13 mouse cellular contexts compared by ENCODE assay signal in genomic region chr6:122703251-122703650, GRCm38 (mm10). TPM values are rescaled to one million over a fixed set of nuclear protein-coding genes. Genes with fewer than 3 reads are reported as not detected.
A peak's percentile ranks its signal among the peaks of the same experiment; 100 is the strongest.
DNase-seq lines count a peak whose midpoint lies in the region; ATAC-seq and TF ChIP-seq lines count a peak whose summit lies in the region.
"Had no signal": no experiment of that assay in that cellular context is flagged by ENCODE, and none has a peak within 500 bp of the region (broad histone marks: within the 10 kb centered on the region; RNA-seq: fewer than 3 reads in every experiment).

No protein-coding gene starts in this region.

- no peak for TF ChIP-seq EP300 in ES-Bruce4 (IDR thresholded peaks at IDR 0.05; ENCODE audit: insufficient read depth, low read depth, low read length)

- WGBS in kidney, embryonic 16.5 days: 26% methylated on average over 6 of the region's 6 CpGs
- 12% methylated on average over 6 of the region's 6 CpGs for WGBS in embryonic facial prominence, embryonic 10.5 days
- 14% methylated on average over 6 of the region's 6 CpGs for WGBS in hindbrain, embryonic 16.5 days

- no peak for TF ChIP-seq CTCF in ES-Bruce4 (IDR thresholded peaks at IDR 0.05; ENCODE audit: low read depth, low read length)

- ATAC-seq in kidney, embryonic 16.5 days (ENCODE audit: low FRiP score, low TSS enrichment): no peak
- ATAC-seq in hindbrain, embryonic 16.5 days: no peak

- no peak for TF ChIP-seq POLR2A in ES-Bruce4 (IDR thresholded peaks at IDR 0.05; ENCODE audit: insufficient read depth, low read length)

- peaks cover 12% of the 10 kb centered on the region for H3K27me3 ChIP-seq in kidney, embryonic 16.5 days (ENCODE audit: insufficient read depth, low read length)
- H3K27me3 ChIP-seq in ES-Bruce4 (ENCODE audit: control insufficient read depth, insufficient read depth, low read length, poor library complexity, severe bottlenecking): no peaks in the 10 kb centered on the region
- H3K27me3 ChIP-seq in embryonic facial prominence, embryonic 10.5 days (replicated peaks; ENCODE audit: low read depth, poor library complexity, severe bottlenecking): peaks cover 32% of the 10 kb centered on the region
- peaks cover under 1% of the 10 kb centered on the region; the same call in 1 of the 2 replicates for H3K27me3 ChIP-seq in hindbrain, embryonic 16.5 days (replicated peaks; ENCODE audit: control insufficient read depth, insufficient read depth, low read length)

- no peak overlapping the region for H3K9ac ChIP-seq in kidney, embryonic 16.5 days (replicated peaks; ENCODE audit: low read length)
- H3K9ac ChIP-seq in ES-Bruce4 (ENCODE audit: low read depth, poor library complexity, severe bottlenecking): peak overlapping the region; percentile 7
- H3K9ac ChIP-seq in hindbrain, embryonic 16.5 days (ENCODE audit: low read depth, low read length): no peak overlapping the region
- H3K9ac ChIP-seq: liver, embryonic 15.5 days had no signal

- no peak overlapping the region for H3K27ac ChIP-seq in kidney, embryonic 16.5 days (ENCODE audit: low read length)
- peak overlapping the region; percentile 100 for H3K27ac ChIP-seq in ES-Bruce4 (ENCODE audit: insufficient read depth, low read length)
- H3K27ac ChIP-seq in embryonic facial prominence, embryonic 10.5 days (replicated peaks): peak overlapping the region; percentile 74; the same call in 1 of the 2 replicates
- no peak overlapping the region for H3K27ac ChIP-seq in hindbrain, embryonic 16.5 days (ENCODE audit: low read depth, low read length)
- H3K27ac ChIP-seq: liver, embryonic 15.5 days had no signal

- DNase-seq in kidney, adult 9 months: no peak
- DNase-seq in embryonic facial prominence, embryonic 10.5 days (ENCODE audit: low spot score): no peak
- DNase-seq in gastrocnemius, adult 8-10 months (ENCODE audit: low spot score in 2 of 2): no peak
- DNase-seq in frontal cortex, postnatal 10 days (ENCODE audit: low spot score in 2 of 2): no peak
- DNase-seq: cerebellum, adult 18-20 months; thymus, postnatal 25 days had no signal

- no peak overlapping the region for H3K4me3 ChIP-seq in kidney, embryonic 16.5 days (ENCODE audit: low read length)
- H3K4me3 ChIP-seq in ES-Bruce4 (ENCODE audit: low read depth, low read length): peak overlapping the region; percentile 34
- H3K4me3 ChIP-seq in embryonic facial prominence, embryonic 10.5 days: peak overlapping the region; percentile 43
- no peak overlapping the region for H3K4me3 ChIP-seq in hindbrain, embryonic 16.5 days (ENCODE audit: low read length)
- H3K4me3 ChIP-seq: liver, embryonic 15.5 days had no signal

- H3K4me1 ChIP-seq in kidney, embryonic 16.5 days (ENCODE audit: insufficient read depth, low read length): peaks cover 8% of the 10 kb centered on the region
- H3K4me1 ChIP-seq in ES-Bruce4 (ENCODE audit: control insufficient read depth, insufficient read depth, low read length): peaks cover 3% of the 10 kb centered on the region
- H3K4me1 ChIP-seq in embryonic facial prominence, embryonic 10.5 days: peaks cover 14% of the 10 kb centered on the region
- H3K4me1 ChIP-seq in hindbrain, embryonic 16.5 days (ENCODE audit: control insufficient read depth, insufficient read depth, low read depth, low read length): peaks cover 7% of the 10 kb centered on the region; the same call in 1 of the 2 replicates
- H3K4me1 ChIP-seq: liver, embryonic 15.5 days had no signal

- H3K36me3 ChIP-seq in kidney, embryonic 16.5 days (ENCODE audit: insufficient read depth, low read length): no peaks in the 10 kb centered on the region
- H3K36me3 ChIP-seq in ES-Bruce4 (ENCODE audit: control insufficient read depth, insufficient read depth, low read length, poor library complexity, severe bottlenecking): no peaks in the 10 kb centered on the region
- no peaks in the 10 kb centered on the region for H3K36me3 ChIP-seq in embryonic facial prominence, embryonic 10.5 days (replicated peaks)
- H3K36me3 ChIP-seq in hindbrain, embryonic 16.5 days (ENCODE audit: control insufficient read depth, insufficient read depth, low read length): no peaks in the 10 kb centered on the region
- H3K36me3 ChIP-seq: liver, embryonic 15.5 days had no signal

- peak overlapping the region; percentile 59 for H3K4me2 ChIP-seq in kidney, embryonic 16.5 days (replicated peaks; ENCODE audit: low read depth, low read length)
- H3K4me2 ChIP-seq in hindbrain, embryonic 16.5 days (ENCODE audit: low read length): peak overlapping the region; percentile 50

- H3K9me3 ChIP-seq in kidney, embryonic 16.5 days (ENCODE audit: low read length): no peaks in the 10 kb centered on the region
- no peaks in the 10 kb centered on the region for H3K9me3 ChIP-seq in ES-Bruce4 (replicated peaks; ENCODE audit: control insufficient read depth, insufficient read depth, low read length, poor library complexity, severe bottlenecking)
- H3K9me3 ChIP-seq in embryonic facial prominence, embryonic 10.5 days: no peaks in the 10 kb centered on the region
- no peaks in the 10 kb centered on the region for H3K9me3 ChIP-seq in hindbrain, embryonic 16.5 days (ENCODE audit: control insufficient read depth, low read length)
- H3K9me3 ChIP-seq: liver, embryonic 15.5 days had no signal

RNA-seq across cellular contexts. Expression of gene Nanog, which starts 4.0 kb away (rescaled TPM):
- 0.12 TPM in 1 of 2 replicates, not detected in the other for polyA plus RNA-seq in kidney, embryonic 16.5 days (2015; fragmentation: Nextera tagmentation; extraction: Ambion mirVana)
- polyA plus RNA-seq in ES-Bruce4 (2011; ENCODE audit: insufficient read depth, insufficient read length, low read depth, missing spikeins): 610 and 613 TPM in 2 replicates
- 0.26 TPM in 1 of 2 replicates, not detected in the other for polyA plus RNA-seq in embryonic facial prominence, embryonic 10.5 days (2016; fragmentation: Nextera tagmentation; extraction: Ambion mirVana)
- polyA plus RNA-seq in hindbrain, embryonic 16.5 days (2015; fragmentation: Nextera tagmentation; extraction: Ambion mirVana): 0.08 and 0.25 TPM in 2 replicates
- not detected for total RNA-seq in gastrocnemius, adult 8-10 months (2022)
- total RNA-seq: adrenal gland, adult 8-10 months; gastrocnemius, postnatal 14 days had no signal
- polyA plus RNA-seq: liver, embryonic 15.5 days; spleen, adult 2 months had no signal

Comparison
In these comparisons a context has a peak if more than half of its experiments do, and no peak if none do; other contexts are left out.
1. H3K27ac ChIP-seq: peak in ES-Bruce4 (single experiment) and embryonic facial prominence, embryonic 10.5 days (single experiment); none in kidney, embryonic 16.5 days (single experiment) and hindbrain, embryonic 16.5 days (single experiment).
2. H3K4me3 ChIP-seq: peak in ES-Bruce4 (single experiment) and embryonic facial prominence, embryonic 10.5 days (single experiment); none in kidney, embryonic 16.5 days (single experiment) and hindbrain, embryonic 16.5 days (single experiment).
3. RNA of gene Nanog, which starts 4.0 kb away (polyA plus RNA-seq): 610 to 613 TPM in ES-Bruce4; 0.12 TPM in kidney, embryonic 16.5 days, 0.08 to 0.25 TPM in hindbrain, embryonic 16.5 days and 0.26 TPM in embryonic facial prominence, embryonic 10.5 days; every median in the first group is over 100 times any median in the second.